Mouse (Mus musculus): ENCODE data around the gene Mrgprd. TPM values are rescaled to one million over a fixed set of nuclear protein-coding genes. Genes with fewer than 3 reads are reported as not detected.
A peak's percentile ranks its signal among the peaks of the same experiment; 100 is the strongest.

The Mrgprd gene
- polyA plus RNA-seq, 1 experiment from 2014 or later = not detected

GRCm38 (mm10) chr7:145325697-145326096 lies 11.1 kb downstream of the Mrgprd start:
- Histone ChIP-seq H3K27ac (ENCODE audit: low read depth, low read length) (no peak overlapping the region), H3K9me3 (ENCODE audit: control insufficient read depth) (no peaks in the 10 kb centered on the region), H3K4me1 (replicated peaks; ENCODE audit: control insufficient read depth, insufficient read depth, low read length) (no peaks in the 10 kb centered on the region), H3K36me3 (ENCODE audit: control insufficient read depth, insufficient read depth) (no peaks in the 10 kb centered on the region), H3K4me2 (replicated peaks; ENCODE audit: low read depth) (no peak overlapping the region), H3K4me3 (ENCODE audit: low read depth, low read length) (no peak overlapping the region), H3K27me3 (replicated peaks; ENCODE audit: control insufficient read depth, insufficient read depth, low read length) (no peaks in the 10 kb centered on the region), H3K9ac (ENCODE audit: low read depth, low read length) (no peak overlapping the region)
- 21% methylated on average over 2 of the region's 2 CpGs for WGBS
- no peak for TF ChIP-seq CTCF (IDR thresholded peaks at IDR 0.05; ENCODE audit: low read depth)
- no peak for ATAC-seq

- H3K27me3 ChIP-seq (replicated peaks; ENCODE audit: control insufficient read depth, insufficient read depth, low read length) = no peaks in the 10 kb centered on the region
- WGBS = 60% methylated on average over 2 of the region's 2 CpGs
- no peak overlapping the region for H3K9ac ChIP-seq (ENCODE audit: low read depth, low read length)
- H3K4me2 ChIP-seq (replicated peaks; ENCODE audit: low read depth) = no peak overlapping the region
- H3K27ac ChIP-seq (ENCODE audit: low read depth, low read length) = no peak overlapping the region
- no peaks in the 10 kb centered on the region for H3K9me3 ChIP-seq (ENCODE audit: control insufficient read depth)
- no peak overlapping the region for H3K4me3 ChIP-seq (ENCODE audit: low read depth, low read length)
- no peak for ATAC-seq
- no peak for TF ChIP-seq CTCF (IDR thresholded peaks at IDR 0.05; ENCODE audit: low read depth)
- no peaks in the 10 kb centered on the region for H3K4me1 ChIP-seq (replicated peaks; ENCODE audit: control insufficient read depth, insufficient read depth, low read length)
- H3K36me3 ChIP-seq (ENCODE audit: control insufficient read depth, insufficient read depth) = no peaks in the 10 kb centered on the region
These were observed 15.3 kb downstream of the Mrgprd start for GRCm38 (mm10) chr7:145329982-145330381.

DNA sequence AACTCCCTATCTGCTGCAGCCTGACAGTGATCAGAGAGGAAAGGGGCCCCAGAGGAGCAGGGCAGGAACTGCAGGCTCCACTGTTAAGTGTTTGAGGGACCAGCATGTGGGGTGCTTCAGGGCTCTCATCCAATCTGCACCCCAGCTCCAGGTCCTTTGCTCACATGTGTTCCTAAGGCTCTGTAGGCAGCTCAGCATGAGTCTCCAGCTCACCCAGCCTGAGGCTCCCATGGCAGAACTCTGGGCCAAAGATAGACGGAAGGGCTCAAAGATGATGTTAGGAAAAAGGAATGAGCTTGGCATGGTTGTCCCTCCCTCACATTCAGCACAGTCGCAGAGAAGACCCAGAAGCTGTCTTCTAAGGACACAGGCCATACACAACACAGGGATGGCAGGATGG lies 16.0 kb downstream of the Mrgprd start:
- Histone ChIP-seq H3K36me3 (ENCODE audit: control insufficient read depth, insufficient read depth) (no peaks in the 10 kb centered on the region), H3K9me3 (ENCODE audit: control insufficient read depth) (no peaks in the 10 kb centered on the region), H3K27ac (ENCODE audit: low read depth, low read length) (no peak overlapping the region), H3K4me2 (replicated peaks; ENCODE audit: low read depth) (no peak overlapping the region), H3K27me3 (replicated peaks; ENCODE audit: control insufficient read depth, insufficient read depth, low read length) (no peaks in the 10 kb centered on the region), H3K4me3 (ENCODE audit: low read depth, low read length) (no peak overlapping the region), H3K4me1 (replicated peaks; ENCODE audit: control insufficient read depth, insufficient read depth, low read length) (no peaks in the 10 kb centered on the region), H3K9ac (ENCODE audit: low read depth, low read length) (no peak overlapping the region)
- peak; percentile 35 for TF ChIP-seq CTCF (IDR thresholded peaks at IDR 0.05; ENCODE audit: low read depth)
- ATAC-seq = no peak
- WGBS = 69% methylated on average over 2 of the region's 2 CpGs

DNA sequence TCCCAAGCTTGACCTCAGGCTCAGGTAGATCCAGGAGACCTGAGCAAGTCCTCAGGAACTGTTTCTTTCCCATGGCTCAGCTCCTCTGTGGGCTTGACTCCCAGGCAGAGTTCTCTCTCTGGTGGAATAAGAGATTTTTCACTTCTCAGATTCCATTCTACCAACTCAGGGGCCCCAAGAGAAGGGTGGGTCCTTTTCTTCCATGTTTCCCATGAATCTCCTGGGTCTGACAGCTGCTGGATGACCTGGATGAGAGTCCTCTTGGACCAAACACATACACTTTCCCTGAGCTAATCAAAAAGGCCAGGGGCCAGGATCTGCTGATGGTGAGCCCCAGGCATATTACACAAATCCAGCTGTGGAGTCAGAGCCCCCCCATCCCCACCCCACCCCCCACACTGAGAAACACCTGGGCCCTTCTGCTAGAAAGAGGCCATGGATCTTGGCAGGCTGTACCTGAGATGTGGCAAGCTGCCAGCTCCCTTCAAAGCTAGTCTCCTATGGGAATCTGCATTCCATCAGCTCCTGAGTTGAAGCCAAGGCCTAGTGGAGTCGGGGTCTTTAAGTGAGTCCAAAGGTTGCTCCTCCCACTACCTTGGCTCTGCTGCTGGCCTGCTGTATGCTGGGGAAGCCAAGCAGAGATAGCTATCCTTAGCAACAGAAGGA lies 17.9 kb downstream of the Mrgprd start:
- no peaks in the 10 kb centered on the region for H3K36me3 ChIP-seq (ENCODE audit: control insufficient read depth, insufficient read depth)
- no peak overlapping the region for H3K9ac ChIP-seq (ENCODE audit: low read depth, low read length)
- no peak overlapping the region for H3K27ac ChIP-seq (ENCODE audit: low read depth, low read length)
- WGBS = 27% methylated on average over 1 of the region's 1 CpGs
- peak; percentile 23; the same call in 1 of the 2 replicates for ATAC-seq
- H3K4me2 ChIP-seq (replicated peaks; ENCODE audit: low read depth) = no peak overlapping the region
- no peak for TF ChIP-seq CTCF (IDR thresholded peaks at IDR 0.05; ENCODE audit: low read depth)
- H3K9me3 ChIP-seq (ENCODE audit: control insufficient read depth) = no peaks in the 10 kb centered on the region
- H3K4me3 ChIP-seq (ENCODE audit: low read depth, low read length) = no peak overlapping the region
- no peaks in the 10 kb centered on the region for H3K27me3 ChIP-seq (replicated peaks; ENCODE audit: control insufficient read depth, insufficient read depth, low read length)
- H3K4me1 ChIP-seq (replicated peaks; ENCODE audit: control insufficient read depth, insufficient read depth, low read length) = no peaks in the 10 kb centered on the region

GRCm38 (mm10) chr7:145333936-145334335 lies 19.3 kb downstream of the Mrgprd start:
- no peak for TF ChIP-seq CTCF (IDR thresholded peaks at IDR 0.05; ENCODE audit: low read depth)
- Histone ChIP-seq H3K4me3 (ENCODE audit: low read depth, low read length) (no peak overlapping the region), H3K27ac (ENCODE audit: low read depth, low read length) (no peak overlapping the region), H3K36me3 (ENCODE audit: control insufficient read depth, insufficient read depth) (no peaks in the 10 kb centered on the region), H3K9ac (ENCODE audit: low read depth, low read length) (no peak overlapping the region), H3K27me3 (replicated peaks; ENCODE audit: control insufficient read depth, insufficient read depth, low read length) (no peaks in the 10 kb centered on the region), H3K9me3 (ENCODE audit: control insufficient read depth) (no peaks in the 10 kb centered on the region), H3K4me1 (replicated peaks; ENCODE audit: control insufficient read depth, insufficient read depth, low read length) (no peaks in the 10 kb centered on the region), H3K4me2 (replicated peaks; ENCODE audit: low read depth) (no peak overlapping the region)
- WGBS = 90% methylated on average over 6 of the region's 6 CpGs
- no peak for ATAC-seq

GRCm38 (mm10) chr7:145334428-145335027 lies 19.9 kb downstream of the Mrgprd start:
- Histone ChIP-seq H3K36me3 (ENCODE audit: control insufficient read depth, insufficient read depth) (no peaks in the 10 kb centered on the region), H3K4me1 (replicated peaks; ENCODE audit: control insufficient read depth, insufficient read depth, low read length) (no peaks in the 10 kb centered on the region), H3K27ac (ENCODE audit: low read depth, low read length) (no peak overlapping the region), H3K9me3 (ENCODE audit: control insufficient read depth) (no peaks in the 10 kb centered on the region), H3K9ac (ENCODE audit: low read depth, low read length) (no peak overlapping the region), H3K27me3 (replicated peaks; ENCODE audit: control insufficient read depth, insufficient read depth, low read length) (no peaks in the 10 kb centered on the region), H3K4me3 (ENCODE audit: low read depth, low read length) (no peak overlapping the region), H3K4me2 (replicated peaks; ENCODE audit: low read depth) (no peak overlapping the region)
- no peak for ATAC-seq
- 62% methylated on average over 4 of the region's 4 CpGs for WGBS
- TF ChIP-seq CTCF (IDR thresholded peaks at IDR 0.05; ENCODE audit: low read depth) = no peak

All from intestine, postnatal 0 days (tissue).